Comparison of ENCODE assay signal across 24 mouse cellular contexts in genomic region chr5:91106248-91106647, GRCm38 (mm10). TPM values are rescaled to one million over a fixed set of nuclear protein-coding genes. Genes with fewer than 3 reads are reported as not detected.
"Had no signal": no experiment of that assay in that cellular context is flagged by ENCODE, and none has a peak within 500 bp of the region (broad histone marks: within the 10 kb centered on the region; RNA-seq: fewer than 3 reads in every experiment).

No protein-coding gene starts in this region.

- H3K4me2 ChIP-seq: lung, embryonic 15.5 days; midbrain, embryonic 11.5 days; neural tube, embryonic 13.5 days; neural tube, embryonic 15.5 days had no signal

- H3K36me3 ChIP-seq: lung, embryonic 15.5 days; neural tube, embryonic 13.5 days; neural tube, embryonic 15.5 days had no signal

- H3K9ac ChIP-seq: liver, postnatal 0 days; lung, embryonic 15.5 days; neural tube, embryonic 13.5 days; neural tube, embryonic 15.5 days had no signal

- H3K4me1 ChIP-seq: lung, embryonic 15.5 days; megakaryocyte, embryonic 14.5 days; neural tube, embryonic 13.5 days; neural tube, embryonic 15.5 days had no signal

- H3K9me3 ChIP-seq: lung, embryonic 15.5 days; neural tube, embryonic 13.5 days; neural tube, embryonic 15.5 days had no signal

- ATAC-seq: liver, postnatal 0 days; lung, postnatal 0 days; midbrain, embryonic 16.5 days had no signal

- DNase-seq: liver, postnatal 0 days; lung, adult 2 months; lung, postnatal 14 days; lung, postnatal 36 days; midbrain, embryonic 14.5 days; retina, postnatal 1 day; right cerebral cortex, adult 18-20 months; right cerebral cortex, postnatal 25 days; right cerebral cortex, postnatal 4 days; spleen, adult 18-20 months; thymus, adult 18-20 months; thymus, postnatal 14 days; thymus, postnatal 36 days had no signal

- H3K27ac ChIP-seq: lung, embryonic 15.5 days; macrophage; neural tube, embryonic 13.5 days; neural tube, embryonic 15.5 days had no signal

- H3K4me3 ChIP-seq: lung, embryonic 15.5 days; megakaryocyte, embryonic 14.5 days; myocyte; neural tube, embryonic 13.5 days; neural tube, embryonic 15.5 days had no signal

- H3K27me3 ChIP-seq: lung, embryonic 15.5 days; megakaryocyte, embryonic 14.5 days; neural tube, embryonic 13.5 days; neural tube, embryonic 15.5 days had no signal

RNA-seq across cellular contexts. Expression of gene Ereg, which starts 31.8 kb away (rescaled TPM):
- total RNA-seq: megakaryocyte progenitor cell, adult 5-6 weeks had no signal
- polyA plus RNA-seq: macrophage; midbrain, embryonic 11.5 days; midbrain, embryonic 14.5 days; midbrain, embryonic 16.5 days; neural tube, embryonic 11.5 days; neural tube, embryonic 13.5 days; neural tube, embryonic 15.5 days had no signal

RNA-seq across cellular contexts. Expression of gene Areg, which starts 33.2 kb away (rescaled TPM):
- total RNA-seq: megakaryocyte progenitor cell, adult 5-6 weeks had no signal
- polyA plus RNA-seq: liver, postnatal 0 days; macrophage; midbrain, embryonic 11.5 days; midbrain, embryonic 14.5 days had no signal
